Mouse (Mus musculus): ENCODE results near the gene Mfrp.
A peak's percentile ranks its signal among the peaks of the same experiment; 100 is the strongest.
"Not testable (repeated sequence)": the region's sequence is repeated elsewhere in the genome, so short reads cannot be mapped to it uniquely, and the experiment has no call there.

Gene Mfrp

GRCm38 (mm10) chr9:44104881-44105280, 3.4 kb downstream of the Mfrp start:
- DNase-seq (ENCODE audit: low read depth in 2 of 2, low spot score in 2 of 2), result no peak

- DNase-seq (ENCODE audit: low read depth in 2 of 2, low spot score in 2 of 2), result no peak
Measured at GRCm38 (mm10) chr9:44105781-44106180, 4.3 kb downstream of the Mfrp start.

DNA sequence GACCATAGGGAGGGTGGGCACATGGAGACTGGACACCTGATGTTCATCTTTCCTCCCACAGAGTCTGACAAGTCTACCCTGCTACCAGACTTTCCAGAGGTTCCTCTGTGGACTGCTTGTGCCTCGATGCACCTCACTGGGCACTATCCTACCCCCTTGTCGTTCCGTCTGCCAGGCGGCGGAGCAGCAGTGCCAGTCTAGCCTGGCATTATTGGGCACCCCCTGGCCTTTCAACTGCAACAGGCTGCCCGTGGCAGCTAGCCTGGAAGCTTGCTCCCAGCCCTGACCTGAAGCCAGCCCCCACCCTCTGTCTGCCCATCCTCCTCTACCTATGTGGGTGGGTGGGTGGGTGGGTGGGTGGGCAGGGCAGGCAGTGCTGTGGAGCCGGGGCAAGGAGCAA, 4.7 kb downstream of the Mfrp start:
- DNase-seq (ENCODE audit: low read depth in 2 of 2, low spot score in 2 of 2), result no peak

- DNase-seq (ENCODE audit: low read depth in 2 of 2, low spot score in 2 of 2), result no peak
Measured at GRCm38 (mm10) chr9:44106596-44106995, 5.1 kb downstream of the Mfrp start.

GRCm38 (mm10) chr9:44107110-44107509, 5.6 kb downstream of the Mfrp start, which contains the start of gene C1qtnf5:
C1qtnf5 (plus strand) TSS chr9:44107245.
- DNase-seq (ENCODE audit: low read depth in 2 of 2, low spot score in 2 of 2), result no peak

GRCm38 (mm10) chr9:44107557-44108179, 6.1 kb downstream of the Mfrp start:
- DNase-seq (ENCODE audit: low read depth in 2 of 2, low spot score in 2 of 2), result no peak

DNA sequence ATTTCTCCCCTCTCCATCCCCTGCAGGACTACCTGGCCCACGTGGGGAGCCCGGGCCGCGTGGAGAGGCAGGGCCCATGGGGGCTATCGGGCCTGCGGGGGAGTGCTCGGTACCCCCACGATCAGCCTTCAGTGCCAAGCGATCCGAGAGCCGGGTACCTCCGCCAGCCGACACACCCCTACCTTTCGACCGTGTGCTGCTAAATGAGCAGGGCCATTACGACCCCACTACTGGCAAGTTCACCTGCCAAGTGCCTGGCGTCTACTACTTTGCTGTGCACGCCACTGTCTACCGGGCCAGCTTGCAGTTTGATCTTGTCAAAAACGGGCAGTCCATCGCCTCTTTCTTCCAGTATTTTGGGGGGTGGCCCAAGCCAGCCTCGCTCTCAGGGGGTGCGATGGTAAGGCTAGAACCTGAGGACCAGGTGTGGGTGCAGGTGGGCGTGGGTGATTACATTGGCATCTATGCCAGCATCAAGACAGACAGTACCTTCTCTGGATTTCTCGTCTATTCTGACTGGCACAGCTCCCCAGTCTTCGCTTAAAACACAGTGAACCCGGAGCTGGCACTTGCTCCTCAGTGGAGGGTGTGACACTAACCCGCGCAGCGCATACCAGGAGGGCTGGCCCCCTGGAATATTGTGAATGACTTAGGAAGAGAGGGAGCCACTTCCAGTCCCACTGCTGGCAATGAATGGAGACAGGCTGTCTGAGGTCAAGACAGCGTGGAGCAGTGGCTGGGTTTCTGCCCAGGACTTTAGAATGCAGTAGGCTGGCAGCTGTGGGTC, 6.9 kb downstream of the Mfrp start:
- DNase-seq (ENCODE audit: low read depth in 2 of 2, low spot score in 2 of 2), result no peak

- peak; percentile 76 to 83 for DNase-seq (ENCODE audit: low read depth in 2 of 2, low spot score in 2 of 2)
Measured at GRCm38 (mm10) chr9:44109360-44110095, 8.0 kb downstream of the Mfrp start.

DNA sequence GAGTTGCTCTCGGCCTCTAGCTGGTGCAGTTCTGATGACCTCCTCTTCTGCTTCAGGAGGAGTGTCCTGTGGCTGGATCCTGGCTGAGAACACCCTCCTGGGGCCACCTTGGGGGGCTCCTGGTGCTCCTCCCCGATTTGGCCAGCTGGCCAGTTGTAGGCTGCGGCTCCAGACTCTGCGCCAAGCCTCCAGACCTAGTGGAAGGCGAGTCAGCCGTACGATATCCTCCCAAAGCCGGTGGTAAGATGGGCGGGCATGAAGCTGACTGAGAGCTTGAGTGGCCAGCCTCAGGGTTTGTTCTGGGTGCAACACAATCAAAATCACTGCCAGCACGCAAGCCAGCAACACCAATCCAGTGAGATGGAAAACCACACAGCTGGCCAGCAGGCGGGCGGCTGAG, 10.4 kb downstream of the Mfrp start:
- not testable (repeated sequence) for DNase-seq (ENCODE audit: low read depth in 2 of 2, low spot score in 2 of 2)

GRCm38 (mm10) chr9:44113105-44113789, 11.7 kb downstream of the Mfrp start, which contains the start of the genes Gm49380 and Rnf26:
Gm49380 (minus strand) TSS chr9:44113500.
Rnf26 (minus strand) TSS chr9:44113517.
- DNase-seq (ENCODE audit: low read depth in 2 of 2, low spot score in 2 of 2), result peak; percentile 91 to 94

- DNase-seq (ENCODE audit: low read depth in 2 of 2, low spot score in 2 of 2), result no peak
Measured at GRCm38 (mm10) chr9:44114453-44114852, 12.9 kb downstream of the Mfrp start.

- no peak for DNase-seq (ENCODE audit: low read depth in 2 of 2, low spot score in 2 of 2)
Measured at GRCm38 (mm10) chr9:44115599-44115998, 14.1 kb downstream of the Mfrp start.

GRCm38 (mm10) chr9:44116182-44116581, 14.7 kb downstream of the Mfrp start:
- DNase-seq (ENCODE audit: low read depth in 2 of 2, low spot score in 2 of 2), result no peak

DNA sequence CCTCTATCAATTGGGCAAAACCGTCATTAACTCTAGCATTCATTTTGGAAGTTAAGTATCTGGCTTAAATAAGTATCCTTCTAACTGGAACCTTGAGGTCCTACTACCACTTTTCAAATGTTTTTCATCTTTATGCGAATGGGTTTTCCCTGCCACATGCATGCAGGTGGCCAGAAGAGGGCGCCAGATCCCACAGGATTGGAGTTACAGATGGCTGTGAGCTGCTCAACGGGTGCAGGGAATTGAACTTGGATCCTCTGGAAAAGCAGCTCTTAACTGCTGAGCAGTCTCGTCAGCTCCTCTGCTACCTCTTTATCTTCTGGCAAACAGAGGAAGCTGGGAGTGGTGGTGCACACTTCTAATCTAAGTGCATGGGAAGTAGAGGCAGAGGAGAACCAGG, 17.5 kb downstream of the Mfrp start:
- DNase-seq (ENCODE audit: low read depth in 2 of 2, low spot score in 2 of 2), result peak in 1 of 2 experiments; percentile 49

GRCm38 (mm10) chr9:44119948-44120465, 18.5 kb downstream of the Mfrp start:
- DNase-seq (ENCODE audit: low read depth in 2 of 2, low spot score in 2 of 2), result no peak

- DNase-seq (ENCODE audit: low read depth in 2 of 2, low spot score in 2 of 2), result no peak
Measured at GRCm38 (mm10) chr9:44124317-44124716, 22.8 kb downstream of the Mfrp start.

DNA sequence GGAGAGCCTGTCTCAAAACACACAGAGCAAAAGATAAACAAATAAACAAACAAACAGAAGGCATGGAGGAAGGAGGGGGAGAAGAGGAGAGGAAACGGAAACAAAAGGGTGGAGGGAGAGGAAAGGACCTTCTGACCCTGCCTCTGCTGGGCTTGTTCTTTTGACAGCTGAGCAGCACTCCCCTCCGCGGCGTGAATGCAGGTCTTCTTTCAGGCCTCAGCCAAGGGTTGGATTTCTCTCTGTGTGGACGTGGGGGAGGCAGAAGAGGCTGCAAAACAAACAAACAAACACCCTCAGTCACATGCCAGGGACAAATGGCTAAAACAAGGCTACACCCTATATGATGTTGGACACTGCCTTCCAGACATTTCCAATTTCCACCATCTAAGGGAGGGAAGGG, 23.5 kb downstream of the Mfrp start:
- no peak for DNase-seq (ENCODE audit: low read depth in 2 of 2, low spot score in 2 of 2)

GRCm38 (mm10) chr9:44125546-44126428, 24.3 kb downstream of the Mfrp start:
- DNase-seq (ENCODE audit: low read depth in 2 of 2, low spot score in 2 of 2), result peak; percentile 80 to 82

DNA sequence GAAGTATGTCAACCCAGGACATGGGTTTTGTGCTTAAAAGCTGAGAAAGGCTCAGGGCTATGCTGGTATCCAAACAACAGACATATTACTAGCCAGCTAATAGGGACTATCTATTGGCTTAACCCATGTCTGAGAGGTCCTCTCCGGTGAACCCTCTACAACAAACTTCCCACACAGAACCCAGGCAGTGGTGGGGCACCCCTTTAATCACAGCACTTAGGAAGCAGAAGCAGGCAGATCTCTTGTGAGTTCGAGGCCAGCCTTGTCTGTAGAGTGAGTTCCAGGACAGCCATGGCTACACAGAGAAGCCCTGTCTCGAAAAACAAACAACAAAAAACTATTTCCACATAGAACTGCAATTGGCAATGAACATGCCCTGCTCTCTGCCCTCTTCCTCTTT, 25.2 kb downstream of the Mfrp start:
- no peak for DNase-seq (ENCODE audit: low read depth in 2 of 2, low spot score in 2 of 2)

DNA sequence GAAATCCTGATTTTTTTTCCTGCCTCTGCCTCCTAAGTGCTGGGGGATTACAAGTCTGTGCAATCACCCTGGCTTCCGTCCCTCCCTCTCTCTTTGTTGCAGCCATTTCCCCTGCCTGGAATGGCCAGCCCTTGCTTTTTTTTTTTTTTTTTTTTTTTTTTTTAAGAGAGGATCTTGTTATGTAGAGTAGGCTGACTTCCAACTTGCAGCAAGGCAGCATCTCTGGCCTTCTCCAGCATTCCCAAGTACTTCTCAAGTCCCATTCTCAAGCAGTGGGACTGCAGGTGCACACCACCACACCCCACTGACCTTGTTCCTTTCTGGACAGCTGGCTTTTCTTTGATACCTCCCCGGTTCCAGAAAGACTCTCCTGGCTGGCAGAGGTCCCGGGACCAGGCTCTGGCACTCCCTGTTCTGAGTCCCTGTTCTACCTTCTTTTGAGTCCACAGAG, 25.8 kb downstream of the Mfrp start:
- no peak for DNase-seq (ENCODE audit: low read depth in 2 of 2, low spot score in 2 of 2)
